Mouse (Mus musculus) liver, embryonic 13.5 days (tissue): ENCODE measurements at regions not wholly inside any gene's neighbourhood (a gene's known extent, or its start where the extent isn't known, plus 50 kb on each side); places are given as distances from the start of the nearest gene placed in this dataset.

Source experiments
- ATAC-seq: fragments of 200-750 bp; cut with Nextera tagmentation; 2 replicates; pipeline ENCODE4 v1.8.0; 2017; ENCODE audit warnings: low read depth, mild to moderate bottlenecking, moderate number of reproducible peaks, moderate library complexity
- DNase-seq: peaks from one replicate; pipeline ENCODE4 v3.0.0; 2022
- H3K27ac ChIP-seq: fragments of 300-500 bp; sonication (generic); 2 replicates; pipeline ENCODE4 v1.5.1; 2015; ENCODE audit warnings: moderate library complexity, mild to moderate bottlenecking, inconsistent platforms
- H3K27me3 ChIP-seq: fragments of 300-500 bp; sonication (generic); 2 replicates; pipeline ENCODE4 v1.6.1; 2015; ENCODE audit warnings: mild to moderate bottlenecking, inconsistent platforms
- H3K36me3 ChIP-seq: fragments of 300-500 bp; sonication (generic); 2 replicates; pipeline ENCODE4 v1.6.1; 2015; ENCODE audit warnings: mild to moderate bottlenecking, inconsistent platforms
- H3K4me1 ChIP-seq: fragments of 300-500 bp; sonication (generic); replicated peaks from 2 replicates; pipeline ENCODE4 v1.6.1; 2015; ENCODE audit warnings: inconsistent platforms
- H3K4me2 ChIP-seq: fragments of 300-500 bp; sonication (generic); 2 replicates; pipeline ENCODE4 v1.6.1; 2015; ENCODE audit warnings: inconsistent platforms, mild to moderate bottlenecking, moderate library complexity
- H3K4me3 ChIP-seq: fragments of 300-500 bp; sonication (generic); replicated peaks from 2 replicates; pipeline ENCODE4 v1.5.1; 2015; ENCODE audit warnings: mild to moderate bottlenecking, inconsistent platforms
- H3K9ac ChIP-seq: fragments of 300-500 bp; sonication (generic); 2 replicates; pipeline ENCODE4 v1.6.1; 2015; ENCODE audit warnings: mild to moderate bottlenecking, inconsistent platforms
- H3K9me3 ChIP-seq: fragments of 300-500 bp; sonication (generic); replicated peaks from 2 replicates; pipeline ENCODE4 v1.6.1; 2016; ENCODE audit warnings: inconsistent platforms
- WGBS: fragments of 180-500 bp; shearing (Covaris S2); methylation state at CpG from one replicate; pipeline ENCODE4 v1.1.7; 2015; ENCODE audit not compliant: insufficient replicate concordance; 5-methylcytosine and 5-hydroxymethylcytosine counted together

- Histone ChIP-seq H3K9ac (no peak overlapping the region), H3K36me3 (no peaks in the 10 kb centered on the region), H3K27ac (no peak overlapping the region), H3K27me3 (no peaks in the 10 kb centered on the region), H3K4me3 (no peak overlapping the region), H3K4me2 (no peak overlapping the region), H3K4me1 (no peaks in the 10 kb centered on the region), H3K9me3 (no peaks in the 10 kb centered on the region)
- DNase-seq, result no peak
- WGBS, result 62% methylated on average over 2 of the region's 2 CpGs
- ATAC-seq, result no peak
Measured at GRCm38 (mm10) chr16:15254669-15255068, 62.6 kb upstream of the Gm21897 start.

- 53% methylated on average over 6 of the region's 6 CpGs for WGBS
- Histone ChIP-seq H3K4me1 (no peaks in the 10 kb centered on the region), H3K9me3 (no peaks in the 10 kb centered on the region), H3K36me3 (no peaks in the 10 kb centered on the region), H3K27me3 (no peaks in the 10 kb centered on the region), H3K4me3 (no peak overlapping the region), H3K27ac (no peak overlapping the region), H3K4me2 (no peak overlapping the region), H3K9ac (no peak overlapping the region)
- no peak for ATAC-seq
- DNase-seq, result no peak
Measured at GRCm38 (mm10) chr16:15259474-15259873, 57.8 kb upstream of the Gm21897 start.

DNA sequence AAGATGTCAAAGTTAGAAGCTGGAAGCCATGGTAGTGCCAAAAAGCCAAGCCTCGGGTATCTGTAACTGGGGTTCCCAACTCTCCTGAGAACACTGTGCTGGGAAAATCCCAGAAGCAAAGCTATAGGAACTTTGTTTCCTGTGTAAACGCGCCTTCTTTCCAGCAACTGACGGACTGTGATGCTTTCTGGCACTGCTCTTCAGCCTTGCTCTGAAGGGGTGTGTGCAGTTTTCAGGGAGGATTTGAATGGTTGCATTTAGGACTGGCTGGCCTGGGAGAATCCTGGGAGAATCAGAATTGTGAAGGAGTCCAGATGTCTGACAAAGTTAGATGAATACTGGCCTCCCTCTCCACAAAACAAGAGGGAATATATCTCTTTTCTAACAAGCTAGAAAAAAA, 57.2 kb upstream of the Gm21897 start:
- Histone ChIP-seq H3K27me3 (no peaks in the 10 kb centered on the region), H3K9ac (no peak overlapping the region), H3K4me3 (no peak overlapping the region), H3K4me1 (no peaks in the 10 kb centered on the region), H3K27ac (no peak overlapping the region), H3K4me2 (no peak overlapping the region), H3K36me3 (no peaks in the 10 kb centered on the region), H3K9me3 (no peaks in the 10 kb centered on the region)
- no peak for ATAC-seq
- DNase-seq, result no peak
- 70% methylated on average over 4 of the region's 4 CpGs for WGBS
